Mouse (Mus musculus) CH12.LX (cell line): ENCODE measurements around the gene Ccnl2. TPM values are rescaled to one million over a fixed set of nuclear protein-coding genes. Genes with fewer than 3 reads are reported as not detected.

Experiments used
- DNase-seq: peaks from one replicate; pipeline ENCODE4 v3.0.0-alpha.2; 2013; ENCODE audit errors: extremely low read depth
- H3K27ac ChIP-seq: 2 replicates; pipeline ENCODE4 v1.5.1; 2012; ENCODE audit warnings: low read depth, mild to moderate bottlenecking, control low read depth, moderate library complexity; ENCODE audit not compliant: insufficient read depth
- H3K27me3 ChIP-seq: replicated peaks from 2 replicates; pipeline ENCODE3; 2012; ENCODE audit warnings: inconsistent platforms
- H3K36me3 ChIP-seq, 2 experiments: replicated peaks in 1 of 2; 2 replicates each; pipeline versions ENCODE3 to v1.6.1; 2012; ENCODE audit warnings: inconsistent platforms in 1 of 2, low read length in 1 of 2, mild to moderate bottlenecking in 1 of 2, mixed read lengths in 1 of 2, moderate library complexity in 1 of 2; ENCODE audit not compliant: control insufficient read depth in 1 of 2, insufficient read depth in 1 of 2
- H3K4me1 ChIP-seq, 2 experiments: 2 replicates each; pipeline ENCODE4 v1.6.1; 2012; ENCODE audit warnings: inconsistent platforms in 1 of 2, moderate library complexity in 1 of 2; ENCODE audit not compliant: insufficient read depth in 2 of 2, control insufficient read depth in 1 of 2
- H3K4me2 ChIP-seq: 2 replicates; pipeline ENCODE4 v1.6.1; 2012; ENCODE audit warnings: low read depth, mild to moderate bottlenecking, control low read depth; ENCODE audit not compliant: poor library complexity, insufficient read depth, severe bottlenecking
- H3K4me3 ChIP-seq, 3 experiments: fragments of 150-350 bp in 1 of 3; sonication (generic) in 1 of 3; replicated peaks in 1 of 3; 2 replicates each; pipeline versions ENCODE3 to v1.5.1; 2011 to 2012; ENCODE audit warnings: low read depth in 2 of 3, low read length in 2 of 3, mild to moderate bottlenecking in 2 of 3, moderate library complexity in 2 of 3, control low read depth in 1 of 3, improper control_type of control experiment in 1 of 3, inconsistent platforms in 1 of 3, mixed read lengths in 1 of 3; ENCODE audit not compliant: poor library complexity in 1 of 3
- H3K79me2 ChIP-seq: replicated peaks from 2 replicates; pipeline ENCODE4 v1.6.1; 2012; ENCODE audit warnings: mild to moderate bottlenecking, moderate library complexity; ENCODE audit not compliant: control insufficient read depth, poor library complexity, insufficient read depth, severe bottlenecking; ENCODE audit errors: extremely low read depth
- H3K9ac ChIP-seq: 2 replicates; pipeline ENCODE4 v1.6.1; 2012; ENCODE audit warnings: low read depth, mild to moderate bottlenecking, control low read depth, moderate library complexity; ENCODE audit not compliant: insufficient read depth
- H3K9me3 ChIP-seq: replicated peaks from 2 replicates; pipeline ENCODE3; 2012; ENCODE audit warnings: low read length, inconsistent platforms, mixed read lengths
- CHD1 ChIP-seq: IDR thresholded peaks from 2 replicates; pipeline ENCODE4 v1.6.1; 2012; ENCODE audit warnings: low read depth, low read length, improper control_type of control experiment, inconsistent platforms
- CHD2 ChIP-seq: IDR thresholded peaks from 2 replicates; pipeline ENCODE4 v1.6.1; 2011; ENCODE audit warnings: low read length, improper control_type of control experiment
- CTCF ChIP-seq, 2 experiments: IDR thresholded peaks in 1 of 2; conservative IDR thresholded peaks in 1 of 2; 2 replicates each; pipeline ENCODE4 v1.5.1; 2011 to 2012; ENCODE audit warnings: low read depth in 2 of 2, low read length in 2 of 2, improper control_type of control experiment in 1 of 2, inconsistent platforms in 1 of 2, mild to moderate bottlenecking in 1 of 2, moderate library complexity in 1 of 2
- E2F4 ChIP-seq: IDR thresholded peaks from 2 replicates; pipeline ENCODE4 v1.6.1; 2011; ENCODE audit warnings: low read depth, low read length, improper control_type of control experiment; ENCODE audit not compliant: insufficient replicate concordance
- ELF1 ChIP-seq: IDR thresholded peaks from 2 replicates; pipeline ENCODE4 v1.6.1; 2014; ENCODE audit warnings: low read depth, mild to moderate bottlenecking, inconsistent platforms, low read length, improper control_type of control experiment
- EP300 ChIP-seq: IDR thresholded peaks from 2 replicates; pipeline ENCODE4 v1.6.1; 2011; ENCODE audit warnings: low read length, improper control_type of control experiment
- ETS1 ChIP-seq: conservative IDR thresholded peaks from 2 replicates; pipeline ENCODE4 v1.6.1; 2012; ENCODE audit warnings: low read depth, mild to moderate bottlenecking, inconsistent platforms, low read length, improper control_type of control experiment, moderate library complexity
- GABPA ChIP-seq: IDR thresholded peaks from 2 replicates; pipeline ENCODE4 v1.6.1; 2012; ENCODE audit warnings: low read depth, low read length, improper control_type of control experiment, inconsistent platforms; ENCODE audit not compliant: insufficient replicate concordance
- HCFC1 ChIP-seq: IDR thresholded peaks from 2 replicates; pipeline ENCODE4 v1.6.1; 2012; ENCODE audit warnings: low read depth, mild to moderate bottlenecking, inconsistent platforms, low read length, improper control_type of control experiment
- JUN ChIP-seq: IDR thresholded peaks from 2 replicates; pipeline ENCODE4 v1.6.1; 2011; ENCODE audit warnings: low read depth, mild to moderate bottlenecking, low read length, improper control_type of control experiment, moderate library complexity; ENCODE audit not compliant: insufficient read depth
- JUND ChIP-seq: conservative IDR thresholded peaks from 2 replicates; pipeline ENCODE4 v1.6.1; 2011; ENCODE audit warnings: low read depth, low read length, improper control_type of control experiment
- KAT2A ChIP-seq: IDR thresholded peaks from 2 replicates; pipeline ENCODE4 v1.6.1; 2012; ENCODE audit warnings: low read length, improper control_type of control experiment, inconsistent platforms; ENCODE audit not compliant: insufficient replicate concordance
- MAX ChIP-seq: IDR thresholded peaks from 2 replicates; pipeline ENCODE4 v1.6.1; 2011; ENCODE audit warnings: low read length, improper control_type of control experiment
- MAZ ChIP-seq: IDR thresholded peaks from 2 replicates; pipeline ENCODE4 v1.6.1; 2012; ENCODE audit warnings: low read depth, mild to moderate bottlenecking, inconsistent platforms, low read length, improper control_type of control experiment, moderate library complexity
- MEF2A ChIP-seq: IDR thresholded peaks from 2 replicates; pipeline ENCODE4 v1.6.1; 2014; ENCODE audit warnings: low read depth, mild to moderate bottlenecking, inconsistent platforms, low read length, improper control_type of control experiment, borderline replicate concordance
- MYC ChIP-seq: IDR thresholded peaks from 2 replicates; pipeline ENCODE4 v1.6.1; 2011; ENCODE audit warnings: low read depth, mild to moderate bottlenecking, improper control_type of control experiment, low read length
- NELFE ChIP-seq: IDR thresholded peaks from 2 replicates; pipeline ENCODE4 v1.6.1; 2011; ENCODE audit warnings: low read depth, low read length, improper control_type of control experiment
- NRF1 ChIP-seq: IDR thresholded peaks from 2 replicates; pipeline ENCODE4 v1.6.1; 2014; ENCODE audit warnings: low read depth, mild to moderate bottlenecking, inconsistent platforms, low read length, improper control_type of control experiment, moderate library complexity
- PAX5 ChIP-seq: IDR thresholded peaks from 2 replicates; pipeline ENCODE4 v1.6.1; 2012; ENCODE audit warnings: low read length, inconsistent platforms, mixed read lengths
- RCOR1 ChIP-seq: conservative IDR thresholded peaks from 2 replicates; pipeline ENCODE4 v1.6.1; 2012; ENCODE audit warnings: low read depth, mild to moderate bottlenecking, inconsistent platforms, low read length, improper control_type of control experiment
- SIN3A ChIP-seq: IDR thresholded peaks from 2 replicates; pipeline ENCODE4 v1.6.1; 2012; ENCODE audit warnings: low read length, improper control_type of control experiment, inconsistent platforms
- SMC3 ChIP-seq: IDR thresholded peaks from 2 replicates; pipeline ENCODE4 v1.6.1; 2011; ENCODE audit warnings: low read depth, low read length, improper control_type of control experiment
- TBP ChIP-seq: conservative IDR thresholded peaks from 2 replicates; pipeline ENCODE4 v1.6.1; 2011; ENCODE audit warnings: low read depth, low read length, improper control_type of control experiment
- TCF12 ChIP-seq: IDR thresholded peaks from 2 replicates; pipeline ENCODE4 v1.6.1; 2014; ENCODE audit warnings: low read depth, mild to moderate bottlenecking, inconsistent platforms, low read length, improper control_type of control experiment
- UBTF ChIP-seq: IDR thresholded peaks from 2 replicates; pipeline ENCODE4 v1.6.1; 2012; ENCODE audit warnings: low read depth, mild to moderate bottlenecking, inconsistent platforms, low read length, improper control_type of control experiment, moderate library complexity
- USF1 ChIP-seq: IDR thresholded peaks from 2 replicates; pipeline ENCODE4 v1.6.1; 2014; ENCODE audit warnings: low read depth, mild to moderate bottlenecking, inconsistent platforms, low read length, improper control_type of control experiment
- USF2 ChIP-seq: conservative IDR thresholded peaks from 2 replicates; pipeline ENCODE4 v1.6.1; 2011; ENCODE audit warnings: low read depth, low read length, improper control_type of control experiment
- ZC3H11A ChIP-seq: IDR thresholded peaks from 2 replicates; pipeline ENCODE4 v1.6.1; 2012; ENCODE audit warnings: low read depth, mild to moderate bottlenecking, inconsistent platforms, low read length, improper control_type of control experiment
- ZMIZ1 ChIP-seq: IDR thresholded peaks from 2 replicates; pipeline ENCODE4 v1.6.1; 2012; ENCODE audit warnings: low read depth, mild to moderate bottlenecking, inconsistent platforms, low read length, improper control_type of control experiment
- ZNF384 ChIP-seq: IDR thresholded peaks from 2 replicates; pipeline ENCODE4 v1.6.1; 2012; ENCODE audit warnings: low read depth, low read length, improper control_type of control experiment, inconsistent platforms
- dilution Hi-C: fragments of 300-500 bp; cut with MboI; formaldehyde crosslinking; loops from 2 replicates; pipeline ENCODE4 v1.14.3; 2020; ENCODE audit warnings: low sequenced_read_pairs; ENCODE audit not compliant: extremely low pct_unique_long_range_greater_than_20kb, extremely low pct_ligation_motif_present
- in situ Hi-C: fragments of 300-500 bp; cut with MboI; formaldehyde crosslinking; loops from 3 replicates; pipeline ENCODE4 v1.14.3; 2019; ENCODE audit warnings: low sequenced_read_pairs, low pct_ligation_motif_present, low pct_unique_long_range_greater_than_20kb, mixed read lengths
- polyA plus RNA-seq: library from polyadenylated mRNA; unstranded; fragments of >175 nt; gene quantifications from 2 replicates; pipeline ENCODE4 v1.2.1, GENCODE M21; 2012; ENCODE audit warnings: low read depth; ENCODE audit not compliant: insufficient read length
- total RNA-seq, 2 experiments: library from RNA; depleted of rRNA; stranded (reverse); fragments of 300-350 nt in 1 of 2; fragments of >200 nt in 1 of 2; gene quantifications; 2 replicates each; pipeline ENCODE4 v1.2.3; 2012 to 2014

The Ccnl2 gene
- total and polyA plus RNA-seq, 3 experiments: 59.6 to 67.7 (median 63.7) TPM

DNA sequence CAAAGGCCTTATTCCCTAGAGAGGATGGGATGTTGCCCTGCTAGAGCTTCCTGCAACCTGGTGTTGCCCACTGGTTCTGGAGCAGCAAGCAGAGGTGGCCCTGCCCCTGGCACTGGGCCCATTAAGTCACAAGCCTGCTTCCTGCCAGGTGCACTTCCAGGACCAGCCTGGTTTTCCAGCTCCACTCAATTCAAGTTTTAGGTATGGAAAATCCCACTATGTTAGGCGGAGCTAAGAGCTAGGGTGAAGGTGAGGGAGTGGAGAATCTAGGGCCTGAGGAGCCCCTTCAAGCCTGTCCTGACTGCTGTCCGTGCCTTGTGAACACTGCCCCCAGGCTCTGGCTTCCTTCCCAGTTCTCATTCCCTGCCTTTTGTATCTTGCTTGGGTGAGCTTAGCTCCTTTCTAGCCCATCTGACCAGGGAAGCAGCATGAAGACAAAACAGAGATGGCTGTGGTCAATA is 39.7 kb downstream of the Ccnl2 start:
- peaks cover 19% of the 10 kb centered on the region for H3K79me2 ChIP-seq
- dilution Hi-C loops: no loop called here
- H3K4me1 ChIP-seq: peaks cover 17 to 48% of the 10 kb centered on the region in 2 experiments
- DNase-seq: no peak
- in situ Hi-C loops: no loop called here
- H3K27me3 ChIP-seq: no peaks in the 10 kb centered on the region
- no peak overlapping the region for H3K4me2 ChIP-seq
- H3K36me3 ChIP-seq: peaks cover 35 to 63% of the 10 kb centered on the region in 2 experiments
- H3K9me3 ChIP-seq: no peaks in the 10 kb centered on the region
- no peak overlapping the region for H3K9ac ChIP-seq
- H3K27ac ChIP-seq: no peak overlapping the region
- no peak overlapping the region for H3K4me3 ChIP-seq
- TF ChIP-seq PAX5: no peak
- TF ChIP-seq TBP: no peak
- no peak for TF ChIP-seq JUN
- no peak for TF ChIP-seq CTCF (conservative IDR thresholded peaks at IDR 0.05 in 1 of 2, IDR thresholded peaks at IDR 0.05 in 1 of 2; ENCODE audit: low read depth in 2 of 2, low read length in 2 of 2)
- no peak for TF ChIP-seq RCOR1
- TF ChIP-seq ZMIZ1: no peak
- TF ChIP-seq MAX: no peak
- TF ChIP-seq CHD1: no peak
- TF ChIP-seq EP300: no peak
- no peak for TF ChIP-seq ZC3H11A
- TF ChIP-seq USF2: no peak
- no peak for TF ChIP-seq NELFE
- no peak for TF ChIP-seq KAT2A
- TF ChIP-seq MYC: no peak
- no peak for TF ChIP-seq SMC3
- TF ChIP-seq ETS1: no peak
- TF ChIP-seq MEF2A: no peak

DNA sequence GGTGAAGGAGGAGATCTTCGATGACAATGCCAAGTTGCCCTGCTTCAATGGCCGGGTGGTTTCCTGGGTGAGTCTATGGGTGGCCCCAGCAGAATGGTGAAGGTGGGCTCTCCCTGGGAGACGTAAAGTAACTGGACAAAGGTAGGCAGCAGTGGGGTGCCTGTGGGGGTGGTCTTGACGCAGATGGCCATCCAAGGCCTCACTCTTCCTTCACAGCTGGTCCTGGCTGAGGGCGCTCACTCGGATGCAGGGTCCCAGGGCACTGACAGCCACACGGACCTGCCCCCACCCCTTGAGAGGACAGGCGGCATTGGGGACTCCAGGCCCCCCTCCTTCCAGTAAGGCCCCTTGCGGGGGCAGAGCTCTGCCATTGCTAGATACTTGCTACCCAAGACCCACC is 41.1 kb downstream of the Ccnl2 start:
- H3K27me3 ChIP-seq: no peaks in the 10 kb centered on the region
- H3K9me3 ChIP-seq: no peaks in the 10 kb centered on the region
- peaks cover 49 to 77% of the 10 kb centered on the region in 2 experiments for H3K36me3 ChIP-seq
- in situ Hi-C loops: no loop called here
- no peak overlapping the region for H3K27ac ChIP-seq
- no peak overlapping the region for H3K9ac ChIP-seq
- no peak overlapping the region for H3K4me2 ChIP-seq
- dilution Hi-C loops: no loop called here
- TF ChIP-seq CTCF (conservative IDR thresholded peaks at IDR 0.05 in 1 of 2, IDR thresholded peaks at IDR 0.05 in 1 of 2; ENCODE audit: low read depth in 2 of 2, low read length in 2 of 2): no peak
- no peak for TF ChIP-seq KAT2A
- no peak for TF ChIP-seq E2F4
- TF ChIP-seq ELF1: no peak
- TF ChIP-seq CHD2: no peak
- no peak for TF ChIP-seq GABPA
- no peak for TF ChIP-seq ZNF384
- TF ChIP-seq USF2: no peak
- no peak for TF ChIP-seq TCF12
- TF ChIP-seq SIN3A: no peak
- no peak for TF ChIP-seq HCFC1
- no peak for TF ChIP-seq NELFE
- TF ChIP-seq MEF2A: no peak
- no peak for TF ChIP-seq NRF1
- no peak for TF ChIP-seq MAX
- TF ChIP-seq MAZ: no peak
- no peak for TF ChIP-seq ETS1
- TF ChIP-seq JUND: no peak
- TF ChIP-seq UBTF: no peak
- no peak for TF ChIP-seq USF1
- H3K79me2 ChIP-seq: peaks cover 18% of the 10 kb centered on the region
- H3K4me1 ChIP-seq: peaks cover 17 to 47% of the 10 kb centered on the region in 2 experiments
- H3K4me3 ChIP-seq: no peak overlapping the region
- DNase-seq: no peak
